Mouse (Mus musculus) cortical plate, adult 2 months (tissue): ENCODE results near the gene Fam171a2.

Source experiments
- CTCF ChIP-seq: fragments of 200-500 bp; IDR thresholded peaks from 2 replicates; pipeline ENCODE4 v1.5.1; 2011; ENCODE audit warnings: mild to moderate bottlenecking, control low read depth, low read length; ENCODE audit not compliant: insufficient read depth; ENCODE audit errors: extremely low read depth
- POLR2A ChIP-seq: fragments of 200-500 bp; IDR thresholded peaks from 2 replicates; pipeline ENCODE4 v1.6.1; 2011; ENCODE audit warnings: mild to moderate bottlenecking, low read length, control low read depth; ENCODE audit not compliant: insufficient read depth; ENCODE audit errors: extremely low read depth

- 0 out of 2 replicates have a peak, but pooled peaks have one; percentile 8 for TF ChIP-seq POLR2A
- TF ChIP-seq CTCF = peak; percentile 90
These were observed 13.1 kb downstream of the Fam171a2 start for GRCm38 (mm10) chr11:102434406-102434805.
